16 mouse cellular contexts compared by ENCODE assay signal in genomic region chr8:127609316-127609715, GRCm38 (mm10).
DNase-seq lines count a peak whose midpoint lies in the region.
"Had no signal": no experiment of that assay in that cellular context is flagged by ENCODE, and none has a peak within 500 bp of the region (broad histone marks: within the 10 kb centered on the region; RNA-seq: fewer than 3 reads in every experiment).

No protein-coding gene starts in this region.

- intact Hi-C loops in left cerebral cortex, postnatal 25 days (cut with DNase I) = no loop called here
- intact Hi-C loops in left cerebral cortex, postnatal 10 days (cut with DNase I) = no loop called here

- DNase-seq in cerebellum, adult 18-20 months = peak; percentile 8
- no peak for DNase-seq in cerebellum, adult 11 months
- DNase-seq in heart, adult 11 months = peak; percentile 84
- DNase-seq in heart, adult 9 months (ENCODE audit: low spot score in 2 of 2) = no peak
- DNase-seq in left cerebral cortex, postnatal 25 days (ENCODE audit: low spot score in 2 of 2) = peak; percentile 19 to 39
- DNase-seq in left cerebral cortex, postnatal 10 days (ENCODE audit: extremely low spot score in 1 of 2, low spot score in 2 of 2) = no peak
- DNase-seq in cerebellum, postnatal 14 days = peak; percentile 29 to 35
- no peak for DNase-seq in thymus, postnatal 10 days (ENCODE audit: low spot score in 2 of 2)
- DNase-seq: adrenal gland, postnatal 14 days; gastrocnemius, postnatal 25 days; heart, adult 18-20 months; heart, postnatal 14 days; kidney, adult 11 months; kidney, postnatal 14 days; layer of hippocampus, postnatal 36 days; thymus, postnatal 14 days had no signal

Comparison
In these comparisons a context has a peak if more than half of its experiments do, and no peak if none do; other contexts are left out.
1. DNase-seq: peak in cerebellum, adult 18-20 months (2 of 2), heart, adult 11 months (single experiment), left cerebral cortex, postnatal 25 days (2 of 2) and cerebellum, postnatal 14 days (2 of 2); none in cerebellum, adult 11 months (single experiment), heart, adult 9 months (0 of 2), left cerebral cortex, postnatal 10 days (0 of 2) and thymus, postnatal 10 days (0 of 2).